Mouse (Mus musculus) midbrain, embryonic 15.5 days (tissue): ENCODE results near the gene Cdk14. TPM values are rescaled to one million over a fixed set of nuclear protein-coding genes. Genes with fewer than 3 reads are reported as not detected.

ENCODE experiments used
- ATAC-seq: fragments of 200-750 bp; cut with Nextera tagmentation; replicated peaks from 2 replicates; pipeline ENCODE4 v1.8.0; 2017; ENCODE audit warnings: moderate TSS enrichment
- H3K27ac ChIP-seq: fragments of 300-500 bp; sonication (generic); 2 replicates; pipeline ENCODE4 v1.5.1; 2015; ENCODE audit warnings: mild to moderate bottlenecking, inconsistent platforms
- H3K27me3 ChIP-seq: fragments of 300-500 bp; sonication (generic); replicated peaks from 2 replicates; pipeline ENCODE4 v1.6.1; 2015; ENCODE audit warnings: inconsistent platforms
- H3K36me3 ChIP-seq: fragments of 300-500 bp; sonication (generic); replicated peaks from 2 replicates; pipeline ENCODE4 v1.6.1; 2015; ENCODE audit warnings: inconsistent platforms
- H3K4me1 ChIP-seq: fragments of 300-500 bp; sonication (generic); 2 replicates; pipeline ENCODE4 v1.6.1; 2015; ENCODE audit warnings: inconsistent platforms
- H3K4me2 ChIP-seq: fragments of 300-500 bp; sonication (generic); 2 replicates; pipeline ENCODE4 v1.6.1; 2015; ENCODE audit warnings: inconsistent platforms, mild to moderate bottlenecking, moderate library complexity
- H3K4me3 ChIP-seq: fragments of 300-500 bp; sonication (generic); 2 replicates; pipeline ENCODE4 v1.5.1; 2015; ENCODE audit warnings: mild to moderate bottlenecking, inconsistent platforms
- H3K9ac ChIP-seq: fragments of 300-500 bp; sonication (generic); 2 replicates; pipeline ENCODE4 v1.6.1; 2015; ENCODE audit warnings: mild to moderate bottlenecking, inconsistent platforms
- H3K9me3 ChIP-seq: fragments of 300-500 bp; sonication (generic); 2 replicates; pipeline ENCODE4 v1.6.1; 2016; ENCODE audit warnings: inconsistent platforms
- WGBS: fragments of 180-500 bp; shearing (Covaris S2); methylation state at CpG from one replicate; pipeline ENCODE4 v1.1.7; 2015; ENCODE audit warnings: mixed read lengths; 5-methylcytosine and 5-hydroxymethylcytosine counted together
- polyA plus RNA-seq: library from polyadenylated mRNA; unstranded; fragments of >200 nt; fragmentation: Nextera tagmentation; extraction: Ambion mirVana; gene quantifications from 2 replicates; pipeline ENCODE4 v1.2.1, GENCODE M21; 2015

Cdk14 gene
- polyA plus RNA-seq, 1 experiment from 2014 or later, result 40.9 TPM

DNA sequence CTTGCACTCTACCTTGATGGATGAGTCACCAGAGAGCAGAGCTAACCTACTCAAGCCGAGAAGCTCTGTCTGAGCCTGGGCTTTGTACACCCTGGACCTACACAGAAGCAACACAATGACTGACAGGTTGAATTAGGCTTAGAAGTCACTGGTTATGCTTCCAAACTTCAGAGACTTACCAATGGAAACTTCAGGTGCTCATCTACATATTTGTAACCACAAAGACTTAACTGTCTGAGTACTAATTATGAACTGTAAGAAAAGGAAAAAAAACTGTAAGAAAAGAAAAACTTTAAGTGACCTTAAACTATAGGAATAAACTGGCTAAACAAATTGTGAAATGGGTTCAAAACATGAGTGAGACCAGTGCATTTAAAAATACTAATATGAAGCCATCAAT lies 364.6 kb downstream of the Cdk14 start:
- Histone ChIP-seq H3K9ac (no peak overlapping the region), H3K27ac (no peak overlapping the region), H3K4me2 (no peak overlapping the region), H3K27me3 (no peaks in the 10 kb centered on the region), H3K4me3 (no peak overlapping the region), H3K36me3 (no peaks in the 10 kb centered on the region), H3K4me1 (peaks cover 11% of the 10 kb centered on the region; the same call in 1 of the 2 replicates), H3K9me3 (no peaks in the 10 kb centered on the region)
- ATAC-seq, result no peak
- 25% methylated on average over 1 of the region's 1 CpGs for WGBS

DNA sequence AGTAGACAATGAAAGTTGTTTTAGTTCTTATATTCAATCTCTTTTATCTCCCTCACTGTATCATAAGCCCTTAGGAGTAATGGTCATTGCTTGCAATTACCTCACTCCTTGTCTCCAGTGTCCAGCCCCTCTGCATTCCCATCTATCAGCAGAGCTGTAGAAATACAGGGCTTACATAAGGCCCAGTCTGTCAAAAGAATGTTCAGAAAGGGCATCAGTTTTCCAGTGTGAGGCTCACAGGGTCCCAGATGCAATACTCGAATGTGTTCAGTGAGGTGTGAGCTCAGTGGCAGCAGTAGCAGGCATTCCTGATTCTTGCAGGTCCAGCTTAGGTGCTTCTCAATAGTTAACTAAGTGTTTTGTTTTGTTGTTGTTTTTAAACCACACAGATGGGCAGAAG lies 365.8 kb downstream of the Cdk14 start:
- WGBS, result 28% methylated on average over 1 of the region's 1 CpGs
- peaks cover 11% of the 10 kb centered on the region; the same call in 1 of the 2 replicates for H3K4me1 ChIP-seq

GRCm38 (mm10) chr5:5044326-5044725 lies 375.8 kb downstream of the Cdk14 start:
- H3K27ac ChIP-seq, result no peak overlapping the region
- no peaks in the 10 kb centered on the region for H3K36me3 ChIP-seq
- 62% methylated on average over 5 of the region's 5 CpGs for WGBS
- no peaks in the 10 kb centered on the region for H3K9me3 ChIP-seq
- H3K4me1 ChIP-seq, result peaks cover 9% of the 10 kb centered on the region
- no peaks in the 10 kb centered on the region for H3K27me3 ChIP-seq
- H3K4me3 ChIP-seq, result no peak overlapping the region
- no peak overlapping the region for H3K9ac ChIP-seq
- no peak for ATAC-seq
- no peak overlapping the region for H3K4me2 ChIP-seq

More for the DNA sequence above, 365.8 kb downstream of the Cdk14 start:
- Histone ChIP-seq H3K27ac (no peak overlapping the region), H3K9ac (no peak overlapping the region), H3K27me3 (no peaks in the 10 kb centered on the region), H3K4me3 (no peak overlapping the region), H3K9me3 (no peaks in the 10 kb centered on the region), H3K36me3 (no peaks in the 10 kb centered on the region), H3K4me2 (no peak overlapping the region)
- no peak for ATAC-seq

GRCm38 (mm10) chr5:5042735-5043134 lies 377.4 kb downstream of the Cdk14 start:
- 96% methylated on average over 1 of the region's 1 CpGs for WGBS
- no peak overlapping the region for H3K4me2 ChIP-seq

GRCm38 (mm10) chr5:5041480-5041879 lies 378.6 kb downstream of the Cdk14 start:
- H3K4me3 ChIP-seq, result no peak overlapping the region
- peaks cover 9% of the 10 kb centered on the region for H3K4me1 ChIP-seq
- H3K27ac ChIP-seq, result no peak overlapping the region
- no peaks in the 10 kb centered on the region for H3K9me3 ChIP-seq
- ATAC-seq, result no peak
- no peaks in the 10 kb centered on the region for H3K36me3 ChIP-seq
- WGBS, result 61% methylated on average over 4 of the region's 4 CpGs
- H3K4me2 ChIP-seq, result no peak overlapping the region
- no peak overlapping the region for H3K9ac ChIP-seq
- no peaks in the 10 kb centered on the region for H3K27me3 ChIP-seq

More at GRCm38 (mm10) chr5:5042735-5043134, 377.4 kb downstream of the Cdk14 start:
- Histone ChIP-seq H3K9ac (no peak overlapping the region), H3K27me3 (no peaks in the 10 kb centered on the region), H3K4me3 (no peak overlapping the region), H3K9me3 (no peaks in the 10 kb centered on the region), H3K36me3 (no peaks in the 10 kb centered on the region), H3K27ac (no peak overlapping the region), H3K4me1 (peaks cover 9% of the 10 kb centered on the region)
- no peak for ATAC-seq

- H3K4me2 ChIP-seq, result no peak overlapping the region
- peak; percentile 85 for ATAC-seq
Measured at GRCm38 (mm10) chr5:5039700-5040284, 380.3 kb downstream of the Cdk14 start.

GRCm38 (mm10) chr5:5033445-5033844 lies 386.7 kb downstream of the Cdk14 start:
- H3K4me2 ChIP-seq, result no peak overlapping the region
- H3K9ac ChIP-seq, result no peak overlapping the region
- no peaks in the 10 kb centered on the region for H3K27me3 ChIP-seq
- peak; percentile 38; the same call in 1 of the 2 replicates for ATAC-seq
- no peak overlapping the region; the same call in 1 of the 2 replicates for H3K27ac ChIP-seq
- no peak overlapping the region for H3K4me3 ChIP-seq
- peaks cover 9% of the 10 kb centered on the region; the same call in 1 of the 2 replicates for H3K4me1 ChIP-seq
- WGBS, result 60% methylated on average over 5 of the region's 5 CpGs
- no peaks in the 10 kb centered on the region for H3K9me3 ChIP-seq
- no peaks in the 10 kb centered on the region for H3K36me3 ChIP-seq

More at GRCm38 (mm10) chr5:5039700-5040284, 380.3 kb downstream of the Cdk14 start:
- H3K27me3 ChIP-seq, result no peaks in the 10 kb centered on the region
- peaks cover 9% of the 10 kb centered on the region for H3K4me1 ChIP-seq
- no peak overlapping the region for H3K4me3 ChIP-seq
- WGBS, result 22% methylated on average over 4 of the region's 4 CpGs
- no peak overlapping the region for H3K9ac ChIP-seq
- H3K27ac ChIP-seq, result no peak overlapping the region
- H3K9me3 ChIP-seq, result no peaks in the 10 kb centered on the region
- no peaks in the 10 kb centered on the region for H3K36me3 ChIP-seq

GRCm38 (mm10) chr5:5032847-5033246 lies 387.3 kb downstream of the Cdk14 start:
- Histone ChIP-seq H3K36me3 (no peaks in the 10 kb centered on the region), H3K4me1 (peaks cover 9% of the 10 kb centered on the region; the same call in 1 of the 2 replicates), H3K4me3 (no peak overlapping the region), H3K9me3 (no peaks in the 10 kb centered on the region), H3K4me2 (no peak overlapping the region), H3K9ac (no peak overlapping the region), H3K27me3 (no peaks in the 10 kb centered on the region), H3K27ac (peak overlapping the region; percentile 6; the same call in 1 of the 2 replicates)
- ATAC-seq, result peak; percentile 66
- 40% methylated on average over 6 of the region's 6 CpGs for WGBS

DNA sequence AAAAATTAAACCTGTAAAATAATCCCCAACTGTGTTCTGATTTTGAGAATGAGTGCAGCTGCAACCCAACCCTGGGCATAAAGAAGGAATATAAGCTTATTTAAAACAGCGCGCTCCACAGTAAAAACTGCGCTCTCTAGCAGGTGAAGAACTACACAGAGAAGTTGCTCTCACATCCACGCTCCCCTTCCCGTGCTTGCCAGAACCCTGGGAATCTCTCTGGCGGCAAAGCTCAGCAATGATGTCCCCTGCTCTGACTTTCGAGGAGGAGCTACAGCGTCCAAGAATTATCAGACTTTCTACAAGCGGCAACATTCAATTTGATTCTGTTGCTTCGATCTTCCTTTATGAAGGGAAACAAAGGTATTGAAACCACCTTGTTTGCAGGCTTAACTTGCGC lies 387.7 kb downstream of the Cdk14 start:
- no peaks in the 10 kb centered on the region for H3K9me3 ChIP-seq
- H3K36me3 ChIP-seq, result no peaks in the 10 kb centered on the region
- ATAC-seq, result no peak
- no peaks in the 10 kb centered on the region for H3K27me3 ChIP-seq
- H3K27ac ChIP-seq, result peak overlapping the region; percentile 6; the same call in 1 of the 2 replicates
- H3K4me3 ChIP-seq, result no peak overlapping the region
- 65% methylated on average over 11 of the region's 11 CpGs for WGBS
- no peak overlapping the region for H3K4me2 ChIP-seq
- no peak overlapping the region for H3K9ac ChIP-seq
- peaks cover 9% of the 10 kb centered on the region; the same call in 1 of the 2 replicates for H3K4me1 ChIP-seq

- H3K27me3 ChIP-seq, result no peaks in the 10 kb centered on the region
- H3K9me3 ChIP-seq, result no peaks in the 10 kb centered on the region
- WGBS, result 88% methylated on average over 2 of the region's 2 CpGs
- no peak overlapping the region for H3K9ac ChIP-seq
- no peak overlapping the region for H3K4me3 ChIP-seq
- no peak overlapping the region for H3K27ac ChIP-seq
- H3K4me2 ChIP-seq, result no peak overlapping the region
- peaks cover 9% of the 10 kb centered on the region; the same call in 1 of the 2 replicates for H3K4me1 ChIP-seq
- H3K36me3 ChIP-seq, result no peaks in the 10 kb centered on the region
- ATAC-seq, result no peak
Measured at GRCm38 (mm10) chr5:5030431-5030830, 389.7 kb downstream of the Cdk14 start.

GRCm38 (mm10) chr5:5018959-5019358 lies 401.2 kb downstream of the Cdk14 start:
- H3K4me1 ChIP-seq, result no peaks in the 10 kb centered on the region
- H3K9me3 ChIP-seq, result no peaks in the 10 kb centered on the region
- H3K4me2 ChIP-seq, result no peak overlapping the region
- no peaks in the 10 kb centered on the region for H3K27me3 ChIP-seq
- ATAC-seq, result no peak
- H3K27ac ChIP-seq, result no peak overlapping the region
- no peaks in the 10 kb centered on the region for H3K36me3 ChIP-seq
- no peak overlapping the region for H3K4me3 ChIP-seq
- H3K9ac ChIP-seq, result no peak overlapping the region
- 58% methylated on average over 3 of the region's 3 CpGs for WGBS

GRCm38 (mm10) chr5:5018242-5018641 lies 401.9 kb downstream of the Cdk14 start:
- no peak for ATAC-seq
- no peak overlapping the region for H3K9ac ChIP-seq
- no peak overlapping the region for H3K4me2 ChIP-seq
- H3K36me3 ChIP-seq, result no peaks in the 10 kb centered on the region
- H3K27ac ChIP-seq, result no peak overlapping the region
- no peaks in the 10 kb centered on the region for H3K9me3 ChIP-seq
- no peak overlapping the region for H3K4me3 ChIP-seq
- WGBS, result 82% methylated on average over 2 of the region's 2 CpGs
- H3K4me1 ChIP-seq, result no peaks in the 10 kb centered on the region
- H3K27me3 ChIP-seq, result no peaks in the 10 kb centered on the region

DNA sequence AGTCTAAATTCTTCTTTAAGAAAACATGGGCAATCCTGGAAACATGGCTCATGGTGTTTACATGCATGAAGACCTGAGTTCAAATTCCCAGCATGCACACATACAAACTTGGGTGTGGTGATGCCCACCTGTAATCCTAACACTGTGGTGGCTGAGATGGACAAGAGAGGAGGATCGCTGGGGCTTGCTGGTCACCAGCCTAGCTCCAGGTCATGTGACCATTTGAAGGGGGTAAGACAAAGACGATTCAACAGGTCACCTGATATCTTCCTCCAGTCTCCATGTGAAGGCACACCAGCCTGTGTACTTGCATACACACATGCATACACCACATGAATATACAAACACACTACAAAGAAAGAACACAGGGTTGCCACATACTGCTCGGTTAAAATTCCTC lies 406.3 kb downstream of the Cdk14 start:
- Histone ChIP-seq H3K36me3 (no peaks in the 10 kb centered on the region), H3K4me3 (no peak overlapping the region), H3K4me2 (no peak overlapping the region), H3K9me3 (no peaks in the 10 kb centered on the region), H3K9ac (no peak overlapping the region), H3K4me1 (no peaks in the 10 kb centered on the region), H3K27me3 (no peaks in the 10 kb centered on the region), H3K27ac (no peak overlapping the region)
- 89% methylated on average over 3 of the region's 3 CpGs for WGBS
- ATAC-seq, result no peak
